Mouse (Mus musculus): Measurements from ENCODE around the gene Mettl25.

Mettl25 gene

GRCm38 (mm10) chr10:105840928-105841888 lies at the start of gene Mettl25, which contains the start of gene Ccdc59:
TSS of gene Mettl25 (minus strand) at chr10:105841380.
TSS of gene Ccdc59 (plus strand) at chr10:105841067.
- peak; percentile 94 to 95 for DNase-seq (ENCODE audit: low spot score in 2 of 2)

- no peak for DNase-seq (ENCODE audit: low spot score in 2 of 2)
Measured at GRCm38 (mm10) chr10:105867312-105867711, 26.1 kb upstream of the Mettl25 start.

- DNase-seq (ENCODE audit: low spot score in 2 of 2): no peak
Measured at GRCm38 (mm10) chr10:105851136-105851535, 10.0 kb upstream of the Mettl25 start.

- no peak for DNase-seq (ENCODE audit: low spot score in 2 of 2)
Measured at GRCm38 (mm10) chr10:105850286-105850685, 9.1 kb upstream of the Mettl25 start.

- no peak for DNase-seq (ENCODE audit: low spot score in 2 of 2)
Measured at GRCm38 (mm10) chr10:105842574-105842973, 1.4 kb upstream of the Mettl25 start.

- peak in 1 of 2 experiments; percentile 21 for DNase-seq (ENCODE audit: low spot score in 2 of 2)
Measured at GRCm38 (mm10) chr10:105834627-105835228, 6.5 kb downstream of the Mettl25 start.

GRCm38 (mm10) chr10:105806259-105807010 lies 34.7 kb downstream of the Mettl25 start:
- no peak for DNase-seq (ENCODE audit: low spot score in 2 of 2)

GRCm38 (mm10) chr10:105803461-105803860 lies 37.7 kb downstream of the Mettl25 start:
- DNase-seq (ENCODE audit: low spot score in 2 of 2): no peak

- no peak for DNase-seq (ENCODE audit: low spot score in 2 of 2)
Measured at GRCm38 (mm10) chr10:105802132-105802531, 39.0 kb downstream of the Mettl25 start.

- DNase-seq (ENCODE audit: low spot score in 2 of 2): no peak
Measured at GRCm38 (mm10) chr10:105801147-105801546, 40.0 kb downstream of the Mettl25 start.

GRCm38 (mm10) chr10:105797250-105797924 lies 43.8 kb downstream of the Mettl25 start:
- DNase-seq (ENCODE audit: low spot score in 2 of 2): no peak

- DNase-seq (ENCODE audit: low spot score in 2 of 2): no peak
Measured at GRCm38 (mm10) chr10:105793776-105794552, 47.2 kb downstream of the Mettl25 start.

- peak; percentile 46 to 70 for DNase-seq (ENCODE audit: low spot score in 2 of 2)
Measured at GRCm38 (mm10) chr10:105788744-105789486, 52.3 kb downstream of the Mettl25 start.

GRCm38 (mm10) chr10:105783766-105784165 lies 57.4 kb downstream of the Mettl25 start:
- no peak for DNase-seq (ENCODE audit: low spot score in 2 of 2)

- DNase-seq (ENCODE audit: low spot score in 2 of 2): peak; percentile 68 to 74
Measured at GRCm38 (mm10) chr10:105774382-105774781, 66.8 kb downstream of the Mettl25 start.

- no peak for DNase-seq (ENCODE audit: low spot score in 2 of 2)
Measured at GRCm38 (mm10) chr10:105772821-105773302, 68.3 kb downstream of the Mettl25 start.

GRCm38 (mm10) chr10:105763959-105764358 lies 77.2 kb downstream of the Mettl25 start:
- no peak for DNase-seq (ENCODE audit: low spot score in 2 of 2)

- no peak for DNase-seq (ENCODE audit: low spot score in 2 of 2)
Measured at GRCm38 (mm10) chr10:105760460-105760859, 80.7 kb downstream of the Mettl25 start.

GRCm38 (mm10) chr10:105760046-105760445 lies 81.1 kb downstream of the Mettl25 start:
- DNase-seq (ENCODE audit: low spot score in 2 of 2): no peak
